Mouse (Mus musculus) testis, postnatal 14 days (tissue): ENCODE results near the gene Ankmy1.

ENCODE experiments used
- DNase-seq: peaks from one replicate; pipeline ENCODE4 v3.0.0; 2021; ENCODE audit warnings: low spot score

The Ankmy1 gene

DNA sequence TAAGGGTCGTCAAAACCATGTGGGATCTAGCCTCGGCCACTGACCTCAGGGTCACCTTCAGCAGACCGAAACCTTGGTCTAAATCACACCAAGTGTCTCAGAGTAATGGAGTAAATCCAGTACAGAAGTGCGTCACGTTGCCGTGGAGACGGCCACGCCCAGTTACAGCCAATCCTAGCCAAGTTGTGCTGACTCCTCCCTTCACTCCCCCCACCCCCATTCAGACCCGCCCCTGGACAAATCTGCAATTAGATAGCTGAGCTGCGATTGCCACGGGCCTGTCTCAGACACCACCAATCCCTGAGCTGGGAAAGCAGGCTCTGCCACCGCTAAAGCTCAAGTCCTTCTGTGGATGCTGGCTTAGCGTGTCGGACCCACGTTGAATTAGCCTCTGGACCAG, at the start of gene Ankmy1:
Ankmy1 (minus strand) TSS at position 121 of the 400 bp plus-strand sequence.
- no peak for DNase-seq

DNA sequence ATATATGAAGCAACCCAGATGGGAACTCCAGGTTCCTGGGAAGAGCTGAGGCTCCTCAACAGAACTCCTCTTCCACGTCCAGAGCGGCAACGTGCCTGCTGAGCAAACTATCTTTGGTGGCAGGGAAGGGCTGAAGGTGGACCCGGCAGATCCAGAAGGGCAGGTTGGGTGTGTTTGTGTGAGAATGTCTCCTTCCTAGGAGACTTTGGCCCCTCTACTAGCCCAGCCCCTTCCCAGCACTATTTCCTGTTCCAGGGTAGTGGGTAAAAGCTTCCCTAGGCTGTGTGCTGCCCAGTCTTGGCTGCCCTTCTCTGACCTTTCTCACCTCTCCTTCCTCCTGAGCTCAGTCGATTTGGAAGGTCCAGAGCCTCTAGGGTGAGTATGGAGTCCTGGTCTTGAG, 47.9 kb upstream of the Ankmy1 start, which contains the start of gene Gpr35:
Gpr35 (plus strand) TSS at position 259 of the 400 bp plus-strand sequence.
- DNase-seq, result no peak

DNA sequence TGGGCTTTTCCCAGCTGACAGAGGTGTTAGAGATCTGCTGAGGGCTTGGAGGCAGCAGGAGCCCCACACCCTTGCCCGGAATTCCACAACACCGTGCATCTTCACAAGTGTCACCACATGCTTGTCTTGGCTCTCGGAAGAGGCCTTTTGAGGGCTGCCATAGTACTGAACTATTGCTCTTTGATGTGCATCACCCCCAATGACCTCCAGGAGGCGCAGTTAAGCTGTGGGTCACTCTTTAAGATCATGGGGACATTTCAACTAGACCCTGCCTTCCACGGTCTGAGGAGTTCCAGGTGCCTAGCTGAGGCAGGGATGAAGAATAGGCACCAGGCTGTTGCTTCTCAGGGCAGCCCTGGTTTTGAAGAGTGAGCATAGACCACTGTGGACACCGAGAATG, 46.7 kb upstream of the Ankmy1 start:
- DNase-seq, result no peak

DNA sequence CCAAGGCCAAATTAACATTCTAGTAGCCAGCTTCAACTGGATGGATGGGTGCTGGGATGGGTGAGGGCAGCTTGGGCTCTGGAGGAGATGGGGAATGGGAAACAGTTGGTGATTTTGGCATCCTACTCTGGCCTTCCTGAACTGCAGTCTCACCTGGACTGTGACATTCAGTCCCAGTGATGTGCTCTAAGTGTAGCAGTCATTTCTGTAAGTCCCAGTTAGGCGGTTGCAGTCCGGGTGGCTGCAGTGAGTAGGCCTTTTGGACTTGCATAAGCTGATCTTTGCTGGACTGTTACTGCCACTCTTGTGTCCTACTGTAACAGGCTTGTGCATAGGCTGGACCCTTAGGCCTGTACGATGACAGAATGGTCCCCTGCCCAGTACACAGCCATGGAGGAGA, 45.3 kb upstream of the Ankmy1 start:
- DNase-seq, result no peak

DNA sequence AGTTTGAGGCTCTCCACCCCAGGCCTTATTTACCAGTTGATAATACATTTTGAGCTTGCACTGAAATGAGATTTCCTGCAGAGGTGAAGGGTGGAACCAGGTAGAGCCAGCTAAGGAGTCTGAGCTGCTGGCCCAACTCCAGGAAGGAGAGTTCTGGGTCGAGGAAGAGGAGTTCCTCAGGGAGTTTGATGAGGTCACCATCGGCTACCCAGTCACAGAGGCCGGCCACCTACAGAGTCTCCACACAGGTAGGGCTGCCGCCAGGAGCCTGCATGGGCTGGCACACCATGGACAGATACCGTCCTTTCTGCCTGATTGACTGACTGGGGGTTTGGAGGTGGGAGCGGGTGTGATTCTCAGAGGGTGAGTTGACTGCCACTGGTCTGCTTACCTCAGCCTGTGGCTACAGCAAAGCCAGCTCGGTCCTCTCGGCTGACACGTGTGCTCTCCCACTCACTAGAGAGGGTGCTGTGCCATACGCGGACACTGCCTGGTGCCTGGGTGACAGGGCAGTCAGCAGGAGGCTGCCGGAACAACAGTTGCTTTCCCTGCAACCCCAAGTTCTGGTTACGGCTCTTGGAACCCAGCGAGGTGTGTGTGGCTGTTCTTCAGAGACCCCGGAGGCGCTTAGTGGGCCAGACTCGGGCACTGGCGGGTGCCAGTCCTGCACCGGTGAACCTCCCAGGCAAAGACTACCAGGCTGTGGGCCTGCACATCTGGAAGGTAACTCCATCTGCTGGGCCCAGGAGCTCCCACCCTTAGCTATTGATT, 40.7 kb upstream of the Ankmy1 start:
- DNase-seq, result no peak

- DNase-seq, result no peak
Measured at GRCm38 (mm10) chr1:92939746-92940145, 37.0 kb upstream of the Ankmy1 start.

GRCm38 (mm10) chr1:92937797-92938196, 35.1 kb upstream of the Ankmy1 start:
- no peak for DNase-seq

- DNase-seq, result peak; percentile 42
Measured at GRCm38 (mm10) chr1:92936467-92936866, 33.8 kb upstream of the Ankmy1 start.

DNA sequence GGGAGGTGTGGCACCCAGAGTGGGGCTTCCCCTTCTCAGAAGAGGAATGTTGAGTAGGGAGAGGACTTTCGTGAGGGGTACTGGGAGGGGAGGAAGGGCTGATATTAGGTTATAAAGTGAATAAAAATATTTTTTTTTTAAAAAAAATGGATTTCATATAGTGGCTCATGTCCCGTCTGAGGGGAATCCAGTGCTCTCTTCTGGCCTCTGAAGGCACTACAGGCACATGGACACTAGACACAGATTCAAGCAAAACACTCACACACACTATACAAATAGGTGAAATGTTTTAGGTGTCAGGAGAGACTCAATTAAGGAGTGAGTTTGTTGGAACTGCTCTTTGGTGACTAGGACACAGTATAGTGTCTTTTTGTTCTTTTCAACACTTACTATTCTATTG, 33.3 kb upstream of the Ankmy1 start:
- no peak for DNase-seq

GRCm38 (mm10) chr1:92935054-92935962, 32.6 kb upstream of the Ankmy1 start:
- DNase-seq, result peak; percentile 78

- peak; percentile 90 for DNase-seq
Measured at GRCm38 (mm10) chr1:92934182-92934827, 31.6 kb upstream of the Ankmy1 start, which contains the start of gene Capn10. Gene Capn10, plus strand, starts transcription at chr1:92934376.

- DNase-seq, result no peak
Measured at GRCm38 (mm10) chr1:92933611-92934010, 30.9 kb upstream of the Ankmy1 start.

- no peak for DNase-seq
Measured at GRCm38 (mm10) chr1:92930171-92930706, 27.5 kb upstream of the Ankmy1 start.

GRCm38 (mm10) chr1:92921496-92921895, 18.8 kb upstream of the Ankmy1 start:
- no peak for DNase-seq

DNA sequence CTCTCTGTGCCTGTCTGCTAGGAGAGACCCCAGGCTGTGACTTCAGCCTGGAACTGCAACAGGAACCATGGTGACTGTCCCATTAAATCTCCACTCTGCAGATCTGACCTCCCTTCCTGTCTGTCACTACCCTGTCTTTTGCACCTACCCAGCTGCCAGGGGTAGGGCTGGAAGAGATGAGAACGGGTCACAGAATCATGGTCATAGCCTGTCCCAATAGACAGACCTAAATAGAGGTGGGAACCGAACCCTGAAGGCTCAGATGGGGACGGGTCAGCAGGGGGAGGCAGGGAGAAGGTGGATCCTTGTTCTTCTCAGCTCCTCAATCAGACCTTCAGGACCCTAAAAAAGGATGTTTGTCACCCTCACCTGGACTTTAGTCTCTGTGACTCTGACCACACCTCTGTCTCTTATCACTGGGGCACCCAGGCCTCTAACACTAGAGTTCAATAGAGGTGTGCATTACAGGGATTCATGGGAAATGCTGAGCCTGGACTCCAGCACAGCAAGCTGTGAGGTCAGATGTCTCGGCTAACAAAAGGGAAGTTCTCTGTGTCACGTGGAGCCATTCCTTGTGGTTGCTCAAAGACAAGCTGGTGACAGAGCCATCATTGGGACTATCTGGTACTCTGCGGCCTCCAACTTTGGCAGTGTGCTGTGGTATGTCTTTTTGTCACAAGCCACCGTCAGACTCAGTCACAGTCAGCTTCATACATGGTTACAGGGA, 17.9 kb upstream of the Ankmy1 start:
- DNase-seq, result no peak

DNA sequence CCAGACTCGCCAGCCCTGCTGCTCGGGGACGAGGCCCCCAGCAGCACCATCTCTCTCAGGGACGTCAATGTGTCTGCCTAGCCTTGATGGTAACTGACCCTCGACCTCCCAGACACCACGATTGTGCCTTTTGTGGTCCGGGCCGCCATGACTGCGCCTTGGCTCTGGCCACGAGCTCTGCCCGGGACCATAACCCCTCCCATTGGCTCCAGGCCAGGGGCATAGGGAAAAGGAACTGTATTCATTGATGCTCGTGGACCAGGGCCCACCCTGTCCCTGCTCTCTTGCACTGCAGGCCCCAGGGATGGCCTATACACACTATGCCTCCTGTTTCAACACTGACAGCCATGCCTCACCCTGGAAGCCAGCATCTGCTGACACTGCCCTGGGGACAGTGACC, 17.1 kb upstream of the Ankmy1 start:
- DNase-seq, result no peak

DNA sequence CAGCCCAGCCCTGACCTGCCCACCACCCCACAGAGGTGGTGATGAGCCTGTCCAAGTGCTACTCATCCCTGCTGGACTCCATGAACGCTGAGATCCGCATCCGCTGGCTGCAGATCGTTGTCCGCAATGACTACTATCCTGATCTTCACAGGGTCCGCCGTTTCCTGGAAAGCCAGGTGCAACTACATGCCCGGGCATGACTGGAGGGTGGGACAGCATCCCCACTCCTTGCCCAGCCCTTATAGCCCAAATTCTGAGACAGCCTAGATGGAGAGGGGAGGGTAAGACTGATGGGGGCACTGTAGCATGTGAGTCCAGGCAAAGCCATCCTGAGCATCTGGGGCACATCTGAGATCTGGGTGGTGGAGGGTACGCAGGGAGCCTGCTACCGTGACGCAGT, 16.4 kb upstream of the Ankmy1 start:
- no peak for DNase-seq

DNA sequence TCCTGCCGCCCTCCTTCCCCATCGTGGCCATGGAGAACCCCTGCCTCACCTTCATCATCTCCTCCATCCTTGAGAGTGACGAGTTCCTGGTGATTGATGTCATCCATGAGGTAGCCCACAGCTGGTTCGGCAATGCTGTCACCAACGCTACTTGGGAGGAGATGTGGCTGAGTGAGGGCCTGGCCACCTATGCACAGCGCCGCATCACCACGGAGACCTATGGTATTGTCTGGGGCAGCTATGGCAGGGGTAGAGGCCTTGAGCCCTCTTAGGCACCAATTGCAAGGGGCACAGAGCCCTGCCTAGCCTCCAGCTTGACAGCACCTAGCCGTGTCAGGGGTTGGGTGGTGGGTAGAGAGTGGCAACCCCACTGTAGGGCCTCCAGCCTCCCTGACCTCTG, 14.0 kb upstream of the Ankmy1 start:
- DNase-seq, result no peak

- no peak for DNase-seq
Measured at GRCm38 (mm10) chr1:92914993-92915392, 12.3 kb upstream of the Ankmy1 start.

GRCm38 (mm10) chr1:92914239-92914638, 11.5 kb upstream of the Ankmy1 start:
- peak; percentile 80 for DNase-seq

DNA sequence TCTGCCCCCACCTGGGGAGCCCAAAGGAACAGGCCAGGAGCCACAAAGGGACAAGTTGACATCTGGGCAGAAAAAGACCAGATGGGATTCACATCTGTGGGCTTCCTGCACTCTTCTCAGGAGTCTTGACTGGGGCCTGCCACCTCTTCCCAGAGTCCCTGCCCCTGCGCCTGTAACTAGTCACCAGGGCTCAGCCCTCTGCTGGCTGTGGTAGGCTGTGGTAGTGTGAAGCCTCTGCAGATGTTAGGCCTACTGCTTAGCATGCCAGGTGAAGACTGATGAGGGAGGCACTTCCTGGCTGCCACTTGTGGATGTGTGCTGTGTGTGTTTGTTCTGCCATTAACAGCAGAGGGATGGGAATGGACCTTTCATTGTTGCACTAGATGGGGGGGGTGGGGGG, 9.6 kb upstream of the Ankmy1 start:
- DNase-seq, result no peak
